Mouse (Mus musculus) stomach, embryonic 14.5 days (tissue): ENCODE data around the gene Morn1. TPM values are rescaled to one million over a fixed set of nuclear protein-coding genes. Genes with fewer than 3 reads are reported as not detected.
"Not testable (repeated sequence)": the region's sequence is repeated elsewhere in the genome, so short reads cannot be mapped to it uniquely, and the experiment has no call there.

Source experiments
- ATAC-seq: fragments of 200-750 bp; cut with Nextera tagmentation; 2 replicates; pipeline ENCODE4 v1.8.0; 2017; ENCODE audit warnings: low read depth, moderate TSS enrichment; ENCODE audit not compliant: insufficient number of reproducible peaks, insufficient read depth, low FRiP score
- H3K27ac ChIP-seq: fragments of 300-500 bp; sonication (generic); 2 replicates; pipeline ENCODE4 v1.5.1; 2014; ENCODE audit warnings: mild to moderate bottlenecking, low read length, moderate library complexity, mixed read lengths
- H3K27me3 ChIP-seq: fragments of 300-500 bp; sonication (generic); 2 replicates; pipeline ENCODE4 v1.6.1; 2014; ENCODE audit warnings: low read length, control low read depth, mixed read lengths; ENCODE audit not compliant: control insufficient read depth, insufficient read depth
- H3K36me3 ChIP-seq: fragments of 300-500 bp; sonication (generic); 2 replicates; pipeline ENCODE4 v1.6.1; 2014; ENCODE audit warnings: mild to moderate bottlenecking, control low read depth, low read length, moderate library complexity, mixed read lengths; ENCODE audit not compliant: control insufficient read depth, insufficient read depth
- H3K4me1 ChIP-seq: fragments of 300-500 bp; sonication (generic); 2 replicates; pipeline ENCODE4 v1.6.1; 2014; ENCODE audit warnings: low read length, control low read depth, mixed read lengths; ENCODE audit not compliant: control insufficient read depth, insufficient read depth
- H3K4me2 ChIP-seq: fragments of 300-500 bp; sonication (generic); replicated peaks from 2 replicates; pipeline ENCODE4 v1.6.1; 2014; ENCODE audit warnings: low read depth, low read length, control low read depth
- H3K4me3 ChIP-seq: fragments of 300-500 bp; sonication (generic); 2 replicates; pipeline ENCODE4 v1.5.1; 2014; ENCODE audit warnings: low read depth, low read length, control low read depth
- H3K9ac ChIP-seq: fragments of 300-500 bp; sonication (generic); replicated peaks from 2 replicates; pipeline ENCODE4 v1.6.1; 2014; ENCODE audit warnings: low read depth, mild to moderate bottlenecking, control low read depth, low read length, moderate library complexity, mixed read lengths
- H3K9me3 ChIP-seq: fragments of 300-500 bp; sonication (generic); 2 replicates; pipeline ENCODE4 v1.6.1; 2016; ENCODE audit warnings: low read depth, low read length, control low read depth; ENCODE audit not compliant: control insufficient read depth
- WGBS: fragments of 180-500 bp; shearing (Covaris S2); extraction: QIAGEN DNeasy Blood & Tissue Kit; methylation state at CpG from one replicate; pipeline ENCODE4 v1.1.7; 2014; 5-methylcytosine and 5-hydroxymethylcytosine counted together
- polyA plus RNA-seq: library from polyadenylated mRNA; unstranded; fragments of >200 nt; fragmentation: Nextera tagmentation; extraction: Ambion mirVana; gene quantifications from 2 replicates; pipeline ENCODE4 v1.2.1, GENCODE M21; 2014

The Morn1 gene
- polyA plus RNA-seq, 1 experiment from 2014 or later, result 4.8 TPM

DNA sequence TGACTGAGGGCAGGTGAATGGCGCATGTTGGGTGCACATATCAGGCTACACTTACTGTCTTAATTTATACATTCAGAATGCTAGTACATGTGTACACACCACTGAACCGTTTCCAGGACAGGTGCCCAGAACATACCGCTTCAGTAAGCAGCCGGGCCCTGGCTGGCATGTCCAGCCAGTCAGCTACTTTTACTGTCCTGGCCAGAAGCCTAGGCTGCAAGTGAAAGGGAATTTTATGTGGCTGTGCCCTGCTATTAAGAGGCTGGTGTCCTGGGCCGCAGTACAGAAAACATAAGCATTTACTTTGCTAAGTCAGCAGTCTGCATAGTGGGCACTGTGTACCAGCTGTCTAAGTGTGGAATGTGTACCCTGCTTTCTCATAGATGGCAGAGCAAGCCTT is 15.5 kb upstream of the Morn1 start:
- peaks cover 77% of the 10 kb centered on the region for H3K36me3 ChIP-seq
- 93% methylated on average over 5 of the region's 5 CpGs for WGBS

DNA sequence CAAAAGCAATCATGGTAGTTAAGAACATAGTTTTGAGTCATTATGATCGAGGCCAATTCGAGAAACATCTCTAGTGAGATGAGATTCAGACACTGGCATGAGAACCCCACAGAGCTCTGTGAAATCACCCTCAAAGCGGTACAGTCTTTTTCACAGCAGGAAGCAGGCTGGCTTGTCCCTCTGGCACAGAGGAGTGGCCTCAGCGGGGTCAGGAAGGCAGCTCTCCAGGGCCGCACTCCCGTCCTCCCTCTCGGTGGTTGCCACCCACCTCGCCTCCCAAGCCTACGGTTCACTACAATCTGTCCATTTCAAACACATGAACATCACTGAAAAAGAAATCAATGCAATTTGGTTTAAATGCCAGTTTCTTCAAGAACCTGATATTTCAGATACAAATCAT is 12.0 kb upstream of the Morn1 start:
- Histone ChIP-seq H3K27me3 (no peaks in the 10 kb centered on the region), H3K27ac (no peak overlapping the region), H3K9me3 (no peaks in the 10 kb centered on the region), H3K4me1 (no peaks in the 10 kb centered on the region), H3K9ac (no peak overlapping the region), H3K4me3 (no peak overlapping the region), H3K36me3 (peaks cover 85% of the 10 kb centered on the region), H3K4me2 (no peak overlapping the region)
- 79% methylated on average over 9 of the region's 9 CpGs for WGBS
- no peak for ATAC-seq

More for the DNA sequence above, 15.5 kb upstream of the Morn1 start:
- Histone ChIP-seq H3K27me3 (no peaks in the 10 kb centered on the region), H3K9me3 (no peaks in the 10 kb centered on the region), H3K4me3 (no peak overlapping the region), H3K27ac (no peak overlapping the region), H3K4me2 (no peak overlapping the region), H3K9ac (no peak overlapping the region), H3K4me1 (peaks cover 7% of the 10 kb centered on the region)
- ATAC-seq, result no peak

DNA sequence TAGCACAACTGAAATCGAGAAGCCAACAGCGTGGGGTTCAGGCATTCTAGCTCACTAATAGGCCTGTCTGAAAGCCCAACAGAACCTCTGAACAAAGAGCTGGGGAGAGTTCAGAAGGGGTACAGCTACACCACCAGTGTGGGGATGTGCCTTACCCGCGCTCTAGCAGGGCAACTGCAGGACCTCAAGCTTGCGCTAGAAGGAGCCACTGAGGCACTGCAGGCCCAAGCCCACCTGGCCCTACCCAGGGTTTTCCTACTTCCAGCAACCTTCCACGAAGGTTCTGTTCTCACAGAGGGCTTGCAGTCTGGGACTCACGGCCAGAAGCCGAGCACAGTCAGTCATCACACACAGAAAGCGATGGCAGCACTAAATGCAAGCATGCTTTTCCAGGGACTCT is 11.2 kb upstream of the Morn1 start:
- Histone ChIP-seq H3K9ac (no peak overlapping the region), H3K27ac (no peak overlapping the region), H3K4me3 (no peak overlapping the region), H3K9me3 (no peaks in the 10 kb centered on the region), H3K27me3 (no peaks in the 10 kb centered on the region), H3K4me1 (no peaks in the 10 kb centered on the region), H3K36me3 (peaks cover 85% of the 10 kb centered on the region), H3K4me2 (no peak overlapping the region)
- 88% methylated on average over 9 of the region's 9 CpGs for WGBS
- ATAC-seq, result no peak

DNA sequence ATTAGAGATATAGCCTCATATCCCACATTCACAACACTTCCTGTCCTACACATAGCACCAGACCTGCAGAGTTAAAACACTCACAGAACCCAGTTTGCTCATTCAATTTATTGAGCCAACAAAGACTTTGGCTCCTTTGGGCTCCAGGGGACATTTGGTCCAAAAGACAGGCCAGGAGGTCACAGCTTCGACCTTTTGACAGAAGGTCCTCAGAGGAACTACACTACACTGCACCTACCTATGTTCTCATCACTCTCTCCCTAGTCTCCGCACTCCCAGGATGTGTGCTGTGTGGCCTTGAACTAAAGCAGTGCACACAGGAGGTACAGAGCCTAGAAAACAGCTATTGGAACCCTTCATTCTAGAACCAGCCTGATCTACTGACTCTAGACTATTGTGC is 10.6 kb upstream of the Morn1 start:
- WGBS, result 92% methylated on average over 2 of the region's 2 CpGs
- Histone ChIP-seq H3K4me3 (no peak overlapping the region), H3K9me3 (no peaks in the 10 kb centered on the region), H3K36me3 (peaks cover 84% of the 10 kb centered on the region), H3K9ac (no peak overlapping the region), H3K4me2 (no peak overlapping the region), H3K27ac (no peak overlapping the region), H3K4me1 (no peaks in the 10 kb centered on the region), H3K27me3 (no peaks in the 10 kb centered on the region)
- no peak for ATAC-seq

DNA sequence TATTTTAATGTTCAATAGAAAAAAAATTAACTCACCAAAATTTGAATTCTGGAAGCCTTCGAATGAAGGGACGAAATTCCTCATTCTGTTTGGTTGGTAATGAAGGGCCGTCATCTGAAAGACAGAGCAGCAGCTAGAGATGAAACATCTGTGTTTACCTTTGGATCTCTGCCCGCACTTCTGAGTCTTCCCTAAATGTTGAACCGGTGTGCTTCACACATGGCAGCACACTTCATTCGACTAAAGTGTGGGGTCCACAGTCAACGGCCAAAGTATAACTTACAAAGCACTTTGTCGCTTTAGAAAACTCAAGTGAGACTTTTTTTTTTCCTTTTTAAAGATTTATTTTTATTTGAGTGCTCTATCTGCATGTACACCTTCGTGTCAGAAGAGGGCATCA is 9.7 kb upstream of the Morn1 start:
- H3K4me1 ChIP-seq, result no peaks in the 10 kb centered on the region
- WGBS, result 56% methylated on average over 9 of the region's 9 CpGs
- H3K4me2 ChIP-seq, result no peak overlapping the region
- ATAC-seq, result no peak
- no peak overlapping the region for H3K27ac ChIP-seq
- no peak overlapping the region for H3K4me3 ChIP-seq
- H3K36me3 ChIP-seq, result peaks cover 82% of the 10 kb centered on the region
- H3K9ac ChIP-seq, result no peak overlapping the region
- H3K9me3 ChIP-seq, result no peaks in the 10 kb centered on the region
- no peaks in the 10 kb centered on the region for H3K27me3 ChIP-seq

DNA sequence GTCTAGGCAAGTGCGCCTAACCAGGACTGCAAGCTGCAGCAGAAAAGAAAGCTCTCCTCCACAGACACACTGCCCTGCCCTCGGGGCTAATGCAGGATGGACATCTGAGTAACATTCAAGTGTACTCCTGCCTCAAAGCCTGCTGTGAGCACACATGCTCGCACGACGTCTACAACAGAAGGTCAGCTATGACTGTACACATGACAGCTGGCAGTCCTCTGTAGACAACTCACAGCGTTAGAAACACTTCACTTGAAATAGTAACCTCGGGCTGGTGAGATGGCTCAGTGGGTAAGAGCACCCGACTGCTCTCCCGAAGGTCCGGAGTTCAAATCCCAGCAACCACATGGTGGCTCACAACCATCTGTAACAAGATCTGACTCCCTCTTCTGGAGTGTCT is 7.6 kb upstream of the Morn1 start:
- not testable (repeated sequence) for H3K4me3 ChIP-seq, H3K27ac ChIP-seq, H3K4me2 ChIP-seq, H3K9me3 ChIP-seq, H3K27me3 ChIP-seq, ATAC-seq, H3K4me1 ChIP-seq, H3K9ac ChIP-seq
- peaks cover 80% of the 10 kb centered on the region for H3K36me3 ChIP-seq
- 85% methylated on average over 10 of the region's 10 CpGs for WGBS

DNA sequence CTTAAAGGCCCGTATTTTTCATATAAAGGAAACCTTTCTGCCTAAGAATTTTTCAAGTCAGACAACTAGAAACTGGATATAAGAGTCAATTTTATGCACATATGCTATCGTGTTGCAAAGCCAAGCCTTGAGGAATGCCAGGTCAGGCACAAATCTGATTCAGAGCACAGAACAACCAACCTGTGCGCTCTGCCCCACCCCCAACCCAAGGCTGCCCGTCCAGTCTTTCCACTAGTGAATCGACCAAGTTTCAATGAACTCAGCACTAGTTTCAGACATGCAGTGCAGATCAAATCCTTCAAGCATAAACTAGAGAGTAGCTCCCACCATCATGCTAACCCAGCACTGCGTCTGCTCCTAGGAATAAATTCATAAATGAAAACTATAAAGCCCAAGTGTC is 6.7 kb upstream of the Morn1 start:
- H3K4me1 ChIP-seq, result peaks cover 5% of the 10 kb centered on the region; the same call in 1 of the 2 replicates
- peaks cover 73% of the 10 kb centered on the region for H3K36me3 ChIP-seq
- no peak overlapping the region for H3K4me3 ChIP-seq
- H3K27me3 ChIP-seq, result no peaks in the 10 kb centered on the region
- H3K9ac ChIP-seq, result no peak overlapping the region
- no peaks in the 10 kb centered on the region for H3K9me3 ChIP-seq
- 76% methylated on average over 6 of the region's 6 CpGs for WGBS
- no peak for ATAC-seq
- no peak overlapping the region for H3K4me2 ChIP-seq
- H3K27ac ChIP-seq, result no peak overlapping the region

DNA sequence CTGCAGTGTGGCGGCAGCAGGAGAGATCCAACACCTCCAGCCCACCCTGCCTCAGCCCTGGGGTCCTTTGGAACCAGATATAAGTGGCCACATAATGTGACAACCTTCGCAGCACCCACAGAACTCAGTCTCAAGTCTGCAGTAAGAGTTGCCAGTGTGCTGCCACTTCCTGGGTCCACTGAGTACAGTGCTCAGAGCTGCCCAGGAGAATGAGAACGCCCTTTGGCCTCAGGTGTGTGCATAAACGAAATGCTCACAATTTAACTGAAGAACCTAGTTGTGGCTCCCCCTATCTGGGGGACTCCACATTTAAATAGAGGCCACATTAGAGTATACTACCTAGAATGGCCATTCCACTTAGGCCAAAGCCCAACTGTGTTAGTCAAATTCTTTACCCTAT is 2.8 kb upstream of the Morn1 start:
- Histone ChIP-seq H3K9ac (no peak overlapping the region), H3K4me3 (no peak overlapping the region), H3K36me3 (peaks cover 40% of the 10 kb centered on the region), H3K4me1 (peaks cover 20% of the 10 kb centered on the region), H3K27me3 (no peaks in the 10 kb centered on the region), H3K4me2 (no peak overlapping the region), H3K9me3 (no peaks in the 10 kb centered on the region), H3K27ac (no peak overlapping the region)
- no peak for ATAC-seq
- WGBS, result 82% methylated on average over 4 of the region's 4 CpGs

DNA sequence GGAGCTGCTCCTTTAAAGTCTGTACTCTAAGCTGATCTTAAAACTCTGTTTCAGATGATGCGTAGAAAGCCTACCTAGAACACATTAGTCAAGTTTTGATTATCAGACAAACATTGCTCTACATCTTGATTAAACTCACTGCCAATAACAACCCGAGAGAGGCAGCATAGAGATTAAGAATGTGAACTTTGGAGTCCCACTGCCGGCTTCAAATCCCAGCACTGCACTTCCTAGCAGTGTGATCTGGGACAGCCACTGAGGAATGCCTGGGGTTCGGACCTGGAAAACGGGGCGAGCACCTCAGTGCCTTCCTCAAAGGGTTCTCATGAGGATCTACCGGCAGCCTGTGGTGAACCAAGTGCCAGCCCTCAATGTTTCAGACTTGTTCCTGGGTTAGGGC is 2.0 kb upstream of the Morn1 start:
- Histone ChIP-seq H3K27ac (no peak overlapping the region), H3K9ac (no peak overlapping the region), H3K27me3 (no peaks in the 10 kb centered on the region), H3K4me1 (peaks cover 20% of the 10 kb centered on the region), H3K36me3 (peaks cover 37% of the 10 kb centered on the region), H3K4me3 (no peak overlapping the region), H3K4me2 (peak overlapping the region; percentile 86; the same call in 1 of the 2 replicates), H3K9me3 (no peaks in the 10 kb centered on the region)
- no peak for ATAC-seq
- 84% methylated on average over 7 of the region's 7 CpGs for WGBS
